Mouse (Mus musculus): ENCODE data around the gene Ccdc183. TPM values are rescaled to one million over a fixed set of nuclear protein-coding genes. Genes with fewer than 3 reads are reported as not detected.

Gene Ccdc183
- polyA plus RNA-seq, 1 experiment from 2014 or later = 0.27 TPM

GRCm38 (mm10) chr2:25634046-25634445 lies 16.6 kb upstream of the Ccdc183 start:
- Histone ChIP-seq H3K4me3 (replicated peaks) (no peak overlapping the region), H3K27me3 (replicated peaks) (no peaks in the 10 kb centered on the region), H3K4me1 (no peaks in the 10 kb centered on the region), H3K36me3 (no peaks in the 10 kb centered on the region), H3K4me2 (no peak overlapping the region), H3K9me3 (replicated peaks) (no peaks in the 10 kb centered on the region), H3K27ac (replicated peaks) (no peak overlapping the region), H3K9ac (replicated peaks) (no peak overlapping the region)
- 54% methylated on average over 1 of the region's 1 CpGs for WGBS
- ATAC-seq (ENCODE audit: low FRiP score) = no peak

GRCm38 (mm10) chr2:25633616-25634015 lies 16.1 kb upstream of the Ccdc183 start:
- Histone ChIP-seq H3K4me2 (no peak overlapping the region), H3K9ac (replicated peaks) (no peak overlapping the region), H3K4me1 (no peaks in the 10 kb centered on the region), H3K36me3 (no peaks in the 10 kb centered on the region), H3K27me3 (replicated peaks) (no peaks in the 10 kb centered on the region), H3K4me3 (replicated peaks) (no peak overlapping the region), H3K27ac (replicated peaks) (no peak overlapping the region), H3K9me3 (replicated peaks) (no peaks in the 10 kb centered on the region)
- WGBS = 87% methylated on average over 3 of the region's 3 CpGs
- no peak for ATAC-seq (ENCODE audit: low FRiP score)

DNA sequence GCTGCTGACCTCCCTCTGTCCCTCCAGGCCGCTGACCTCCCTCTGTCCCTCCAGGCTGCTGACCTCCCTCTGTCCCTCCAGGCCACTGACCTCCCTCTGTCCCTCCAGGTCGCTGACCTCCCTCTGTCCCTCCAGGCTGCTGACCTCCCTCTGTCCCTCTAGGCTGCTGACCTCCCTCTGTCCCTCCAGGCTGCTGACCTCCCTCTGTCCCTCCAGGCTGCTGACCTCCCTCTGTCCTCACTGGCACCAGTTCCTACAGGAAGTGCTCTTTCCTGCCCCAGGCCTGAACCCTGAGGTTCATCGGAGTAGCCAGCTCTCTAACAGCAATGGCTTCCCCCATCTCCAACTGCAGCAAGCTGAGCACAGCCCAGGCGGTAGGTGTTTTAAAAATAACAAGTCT lies 11.3 kb upstream of the Ccdc183 start:
- Histone ChIP-seq H3K36me3 (no peaks in the 10 kb centered on the region), H3K27ac (replicated peaks) (no peak overlapping the region), H3K9ac (replicated peaks) (no peak overlapping the region), H3K27me3 (replicated peaks) (no peaks in the 10 kb centered on the region), H3K4me1 (no peaks in the 10 kb centered on the region), H3K4me3 (replicated peaks) (no peak overlapping the region), H3K4me2 (no peak overlapping the region), H3K9me3 (replicated peaks) (no peaks in the 10 kb centered on the region)
- ATAC-seq (ENCODE audit: low FRiP score) = no peak
- WGBS = 49% methylated on average over 4 of the region's 4 CpGs

DNA sequence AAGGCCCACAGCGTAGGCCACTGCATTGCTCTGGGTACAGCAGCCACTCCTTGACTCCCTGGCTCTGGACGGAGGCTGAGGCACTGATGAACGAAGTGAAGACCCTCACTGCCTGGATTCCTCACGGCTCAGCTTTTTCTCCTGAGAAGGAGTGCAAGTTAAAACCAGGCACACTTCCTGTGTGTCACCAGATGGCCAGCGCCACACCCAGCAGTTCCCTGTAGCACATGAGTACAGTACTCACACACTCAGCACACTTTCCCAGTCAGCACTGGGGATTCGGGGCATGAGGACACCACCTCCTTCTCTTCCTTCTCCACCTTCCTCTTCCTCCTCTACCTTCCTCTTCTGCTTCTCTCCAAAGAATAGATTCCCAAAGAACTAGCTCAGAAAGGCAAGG lies 10.3 kb upstream of the Ccdc183 start, which contains the start of gene Fcna:
Gene Fcna (minus strand): TSS at position 220 of the 400 bp plus-strand sequence.
- 93% methylated on average over 6 of the region's 6 CpGs for WGBS
- H3K4me3 ChIP-seq (replicated peaks) = no peak within 1 kb of the TSS
- H3K27me3 ChIP-seq (replicated peaks) = no peaks in the 10 kb centered on the region
- no peaks in the 10 kb centered on the region for H3K9me3 ChIP-seq (replicated peaks)
- H3K9ac ChIP-seq (replicated peaks) = no peak within 1 kb of the TSS
- no peak within 1 kb of the TSS for H3K27ac ChIP-seq (replicated peaks)
- no peaks in the 10 kb centered on the region for H3K4me1 ChIP-seq
- ATAC-seq (ENCODE audit: low FRiP score) = no peak
- H3K4me2 ChIP-seq = no peak within 1 kb of the TSS
- no peaks in the 10 kb centered on the region for H3K36me3 ChIP-seq

DNA sequence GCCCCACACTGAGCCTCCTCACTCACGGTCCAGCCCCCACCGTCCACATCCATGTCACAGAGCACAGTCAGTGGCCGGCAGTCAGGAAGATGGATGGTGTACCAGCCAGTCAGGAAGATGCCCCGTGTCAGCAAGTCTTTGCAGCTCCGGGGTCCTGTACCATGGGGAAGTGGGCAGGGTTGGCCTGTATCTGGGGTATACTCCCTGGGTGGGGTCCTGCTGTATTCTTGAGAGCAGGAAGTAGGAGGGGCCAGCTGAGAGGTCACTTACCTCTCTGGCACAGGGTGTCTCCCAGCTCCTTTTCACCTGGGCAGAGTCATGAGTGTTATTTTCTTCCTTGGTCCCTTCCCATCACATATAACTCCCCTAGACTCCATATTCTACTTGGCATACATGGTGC lies 8.5 kb upstream of the Ccdc183 start:
- Histone ChIP-seq H3K4me2 (no peak overlapping the region), H3K27me3 (replicated peaks) (no peaks in the 10 kb centered on the region), H3K9ac (replicated peaks) (no peak overlapping the region), H3K9me3 (replicated peaks) (no peaks in the 10 kb centered on the region), H3K4me1 (peaks cover 9% of the 10 kb centered on the region), H3K36me3 (no peaks in the 10 kb centered on the region), H3K27ac (replicated peaks) (no peak overlapping the region), H3K4me3 (replicated peaks) (no peak overlapping the region)
- WGBS = 51% methylated on average over 5 of the region's 5 CpGs
- no peak for ATAC-seq (ENCODE audit: low FRiP score)

- Histone ChIP-seq H3K9ac (replicated peaks) (peak within 1 kb of the TSS; percentile 55), H3K36me3 (no peaks in the 10 kb centered on the region), H3K4me3 (replicated peaks) (peak within 1 kb of the TSS; percentile 55), H3K27ac (replicated peaks) (peak within 1 kb of the TSS; percentile 75), H3K9me3 (replicated peaks) (no peaks in the 10 kb centered on the region), H3K4me2 (peak within 1 kb of the TSS; percentile 83), H3K4me1 (peaks cover 15% of the 10 kb centered on the region), H3K27me3 (replicated peaks) (peaks cover 20% of the 10 kb centered on the region)
- ATAC-seq (ENCODE audit: low FRiP score) = peak; percentile 94
- WGBS = 7% methylated on average over 34 of the region's 34 CpGs
Observed at GRCm38 (mm10) chr2:25621229-25622200, 4.0 kb upstream of the Ccdc183 start, which contains the start of gene Tmem141. Gene Tmem141 (minus strand): TSS chr2:25622005.

DNA sequence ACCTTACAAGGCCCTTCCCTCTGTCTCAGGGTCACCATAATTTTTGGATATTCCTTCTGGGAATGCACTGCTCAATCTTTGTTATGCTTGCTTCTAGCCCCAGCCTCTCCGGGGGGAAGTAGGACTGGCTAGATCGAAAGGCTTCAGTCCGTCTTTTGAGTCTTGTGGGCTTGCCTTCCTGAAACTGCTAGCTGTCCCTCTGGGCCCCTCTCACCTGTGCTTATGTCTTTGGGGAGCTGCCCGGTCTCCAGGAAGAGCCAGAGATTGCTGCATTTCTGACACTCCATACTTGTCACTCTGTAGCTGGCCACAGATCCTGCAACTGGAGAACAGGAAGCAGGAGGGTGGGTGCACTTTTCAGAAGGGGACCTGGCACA lies 3.4 kb upstream of the Ccdc183 start:
- H3K36me3 ChIP-seq = no peaks in the 10 kb centered on the region
- H3K27ac ChIP-seq (replicated peaks) = peak overlapping the region; percentile 75; the same call in 1 of the 2 replicates
- H3K9me3 ChIP-seq (replicated peaks) = no peaks in the 10 kb centered on the region
- H3K9ac ChIP-seq (replicated peaks) = peak overlapping the region; percentile 55; the same call in 1 of the 2 replicates
- peak overlapping the region; percentile 83 for H3K4me2 ChIP-seq
- peaks cover 20% of the 10 kb centered on the region for H3K4me1 ChIP-seq
- WGBS = 88% methylated on average over 4 of the region's 4 CpGs
- peaks cover 27% of the 10 kb centered on the region for H3K27me3 ChIP-seq (replicated peaks)
- no peak for ATAC-seq (ENCODE audit: low FRiP score)
- H3K4me3 ChIP-seq (replicated peaks) = peak overlapping the region; percentile 55

- H3K4me3 ChIP-seq (replicated peaks) = no peak overlapping the region
- no peak for ATAC-seq (ENCODE audit: low FRiP score)
- H3K27ac ChIP-seq (replicated peaks) = no peak overlapping the region
- H3K4me1 ChIP-seq = peaks cover 20% of the 10 kb centered on the region
- no peaks in the 10 kb centered on the region for H3K9me3 ChIP-seq (replicated peaks)
- no peaks in the 10 kb centered on the region for H3K36me3 ChIP-seq
- WGBS = 85% methylated on average over 6 of the region's 6 CpGs
- H3K4me2 ChIP-seq = peak overlapping the region; percentile 83; the same call in 1 of the 2 replicates
- peaks cover 31% of the 10 kb centered on the region for H3K27me3 ChIP-seq (replicated peaks)
- no peak overlapping the region for H3K9ac ChIP-seq (replicated peaks)
Observed at GRCm38 (mm10) chr2:25620386-25620785, 2.9 kb upstream of the Ccdc183 start.

GRCm38 (mm10) chr2:25616398-25616797 lies 1.1 kb downstream of the Ccdc183 start:
- Histone ChIP-seq H3K36me3 (no peaks in the 10 kb centered on the region), H3K27ac (replicated peaks) (no peak overlapping the region), H3K4me2 (peak overlapping the region; percentile 17; the same call in 1 of the 2 replicates), H3K9ac (replicated peaks) (no peak overlapping the region), H3K4me1 (peaks cover 15% of the 10 kb centered on the region), H3K4me3 (replicated peaks) (no peak overlapping the region), H3K9me3 (replicated peaks) (no peaks in the 10 kb centered on the region), H3K27me3 (replicated peaks) (peaks cover 48% of the 10 kb centered on the region)
- ATAC-seq (ENCODE audit: low FRiP score) = no peak
- 18% methylated on average over 22 of the region's 22 CpGs for whole genome bisulfite sequencing

- Histone ChIP-seq H3K4me2 (peak overlapping the region; percentile 65), H3K4me3 (replicated peaks) (peak overlapping the region; percentile 96), H3K4me1 (peaks cover 30% of the 10 kb centered on the region), H3K27ac (replicated peaks) (peak overlapping the region; percentile 94), H3K27me3 (replicated peaks) (0 out of 2 replicates have a peak, but pooled peaks cover 4% of the 10 kb centered on the region), H3K36me3 (no peaks in the 10 kb centered on the region), H3K9ac (replicated peaks) (peak overlapping the region; percentile 29; the same call in 1 of the 2 replicates), H3K9me3 (replicated peaks) (no peaks in the 10 kb centered on the region)
- WGBS = 67% methylated on average over 10 of the region's 10 CpGs
- peak; percentile 26 for ATAC-seq (ENCODE audit: low FRiP score)
Observed at GRCm38 (mm10) chr2:25608671-25609070, 8.8 kb downstream of the Ccdc183 start.

GRCm38 (mm10) chr2:25607761-25608622 lies 9.5 kb downstream of the Ccdc183 start, which contains the start of gene Rabl6:
Gene Rabl6 (minus strand): TSS chr2:25608521.
- WGBS = under 1% methylated on average over 80 of the region's 80 CpGs
- H3K4me2 ChIP-seq = peak within 1 kb of the TSS; percentile 65
- H3K9ac ChIP-seq (replicated peaks) = peak within 1 kb of the TSS; percentile 99
- H3K9me3 ChIP-seq (replicated peaks) = no peaks in the 10 kb centered on the region
- peak; percentile 93 for ATAC-seq (ENCODE audit: low FRiP score)
- no peaks in the 10 kb centered on the region for H3K27me3 ChIP-seq (replicated peaks)
- H3K4me1 ChIP-seq = peaks cover 30% of the 10 kb centered on the region
- peak within 1 kb of the TSS; percentile 94 for H3K27ac ChIP-seq (replicated peaks)
- no peaks in the 10 kb centered on the region for H3K36me3 ChIP-seq
- H3K4me3 ChIP-seq (replicated peaks) = peak within 1 kb of the TSS; percentile 96
